Mouse (Mus musculus): ENCODE measurements around the gene Gm11937. TPM values are rescaled to one million over a fixed set of nuclear protein-coding genes. Genes with fewer than 3 reads are reported as not detected.
"Not testable (repeated sequence)": the region's sequence is repeated elsewhere in the genome, so short reads cannot be mapped to it uniquely, and the experiment has no call there.

The Gm11937 gene
- not detected in 2 replicates for polyA plus RNA-seq (2016; fragmentation: Nextera tagmentation; extraction: Ambion mirVana)

GRCm38 (mm10) chr11:99610089-99610488, at the start of gene Gm11937:
TSS of gene Gm11937 (minus strand) at chr11:99610189.
- H3K36me3 ChIP-seq (replicated peaks); H3K4me3 ChIP-seq; H3K27ac ChIP-seq (replicated peaks); H3K27me3 ChIP-seq (replicated peaks; ENCODE audit: low read depth, poor library complexity, severe bottlenecking); H3K4me1 ChIP-seq; DNase-seq (ENCODE audit: low spot score); H3K9me3 ChIP-seq: not testable (repeated sequence)
- WGBS, result 71% methylated on average over 1 of the region's 2 CpGs

GRCm38 (mm10) chr11:99659256-99659655, 49.3 kb upstream of the Gm11937 start:
- 86% methylated on average over 4 of the region's 4 CpGs for WGBS
- no peak overlapping the region for H3K27ac ChIP-seq (replicated peaks)
- H3K27me3 ChIP-seq (replicated peaks; ENCODE audit: low read depth, poor library complexity, severe bottlenecking), result no peaks in the 10 kb centered on the region
- no peaks in the 10 kb centered on the region for H3K36me3 ChIP-seq (replicated peaks)
- H3K4me3 ChIP-seq, result no peak overlapping the region
- no peak for DNase-seq (ENCODE audit: low spot score)
- no peaks in the 10 kb centered on the region for H3K9me3 ChIP-seq
- H3K4me1 ChIP-seq, result no peaks in the 10 kb centered on the region

- H3K9me3 ChIP-seq; H3K36me3 ChIP-seq (replicated peaks); H3K4me1 ChIP-seq; H3K4me3 ChIP-seq; H3K27me3 ChIP-seq (replicated peaks; ENCODE audit: low read depth, poor library complexity, severe bottlenecking); H3K27ac ChIP-seq (replicated peaks); DNase-seq (ENCODE audit: low spot score): not testable (repeated sequence)
- 60% methylated on average over 10 of the region's 10 CpGs for WGBS
Observed at GRCm38 (mm10) chr11:99658467-99659010, 48.5 kb upstream of the Gm11937 start, which contains the start of gene Gm11563. TSS of gene Gm11563 (minus strand) at chr11:99658960.

- no peaks in the 10 kb centered on the region for H3K27me3 ChIP-seq (replicated peaks; ENCODE audit: low read depth, poor library complexity, severe bottlenecking)
- 54% methylated on average over 5 of the region's 5 CpGs for WGBS
- H3K4me3 ChIP-seq, result no peak overlapping the region
- no peak overlapping the region for H3K27ac ChIP-seq (replicated peaks)
- no peak for DNase-seq (ENCODE audit: low spot score)
- H3K36me3 ChIP-seq (replicated peaks), result no peaks in the 10 kb centered on the region
- no peaks in the 10 kb centered on the region for H3K9me3 ChIP-seq
- no peaks in the 10 kb centered on the region for H3K4me1 ChIP-seq
Observed at GRCm38 (mm10) chr11:99657051-99657450, 47.1 kb upstream of the Gm11937 start.

GRCm38 (mm10) chr11:99650136-99650535, 40.1 kb upstream of the Gm11937 start, which contains the start of gene Gm11555:
TSS of gene Gm11555 (minus strand) at chr11:99650236.
- Histone ChIP-seq H3K9me3 (no peaks in the 10 kb centered on the region), H3K4me3 (no peak within 1 kb of the TSS), H3K27me3 (replicated peaks; ENCODE audit: low read depth, poor library complexity, severe bottlenecking) (no peaks in the 10 kb centered on the region), H3K36me3 (replicated peaks) (no peaks in the 10 kb centered on the region), H3K27ac (replicated peaks) (no peak within 1 kb of the TSS), H3K4me1 (no peaks in the 10 kb centered on the region)
- DNase-seq (ENCODE audit: low spot score), result no peak
- WGBS, result 82% methylated on average over 2 of the region's 2 CpGs

- no peak for DNase-seq (ENCODE audit: low spot score)
- no peaks in the 10 kb centered on the region for H3K36me3 ChIP-seq (replicated peaks)
- 82% methylated on average over 15 of the region's 15 CpGs for WGBS
- H3K27ac ChIP-seq (replicated peaks), result no peak overlapping the region
- H3K9me3 ChIP-seq, result no peaks in the 10 kb centered on the region
- no peaks in the 10 kb centered on the region; the same call in 1 of the 2 replicates for H3K27me3 ChIP-seq (replicated peaks; ENCODE audit: low read depth, poor library complexity, severe bottlenecking)
- H3K4me1 ChIP-seq, result no peaks in the 10 kb centered on the region
- no peak overlapping the region for H3K4me3 ChIP-seq
Observed at GRCm38 (mm10) chr11:99646444-99646843, 36.5 kb upstream of the Gm11937 start.

GRCm38 (mm10) chr11:99644351-99644750, 34.4 kb upstream of the Gm11937 start:
- no peaks in the 10 kb centered on the region for H3K9me3 ChIP-seq
- H3K36me3 ChIP-seq (replicated peaks), result no peaks in the 10 kb centered on the region
- H3K27ac ChIP-seq (replicated peaks), result no peak overlapping the region
- WGBS, result 85% methylated on average over 3 of the region's 3 CpGs
- no peaks in the 10 kb centered on the region; the same call in 1 of the 2 replicates for H3K27me3 ChIP-seq (replicated peaks; ENCODE audit: low read depth, poor library complexity, severe bottlenecking)
- H3K4me1 ChIP-seq, result no peaks in the 10 kb centered on the region
- DNase-seq (ENCODE audit: low spot score), result no peak
- no peak overlapping the region for H3K4me3 ChIP-seq

- 86% methylated on average over 9 of the region's 9 CpGs for WGBS
- DNase-seq (ENCODE audit: low spot score); H3K27ac ChIP-seq (replicated peaks); H3K4me3 ChIP-seq; H3K27me3 ChIP-seq (replicated peaks; ENCODE audit: low read depth, poor library complexity, severe bottlenecking); H3K9me3 ChIP-seq; H3K36me3 ChIP-seq (replicated peaks); H3K4me1 ChIP-seq: not testable (repeated sequence)
Observed at GRCm38 (mm10) chr11:99643635-99644139, 33.7 kb upstream of the Gm11937 start, which contains the start of gene Krtap4-7. TSS of gene Krtap4-7 (minus strand) at chr11:99644089.

GRCm38 (mm10) chr11:99640926-99641325, 30.9 kb upstream of the Gm11937 start:
- DNase-seq (ENCODE audit: low spot score), result no peak
- no peaks in the 10 kb centered on the region for H3K4me1 ChIP-seq
- no peaks in the 10 kb centered on the region for H3K9me3 ChIP-seq
- no peaks in the 10 kb centered on the region; the same call in 1 of the 2 replicates for H3K27me3 ChIP-seq (replicated peaks; ENCODE audit: low read depth, poor library complexity, severe bottlenecking)
- H3K36me3 ChIP-seq (replicated peaks), result no peaks in the 10 kb centered on the region
- 42% methylated on average over 1 of the region's 1 CpGs for WGBS
- H3K4me3 ChIP-seq, result no peak overlapping the region
- no peak overlapping the region for H3K27ac ChIP-seq (replicated peaks)

GRCm38 (mm10) chr11:99637086-99637485, 27.1 kb upstream of the Gm11937 start:
- WGBS, result 80% methylated on average over 1 of the region's 1 CpGs
- Histone ChIP-seq H3K27ac (replicated peaks) (no peak overlapping the region), H3K36me3 (replicated peaks) (no peaks in the 10 kb centered on the region), H3K4me3 (no peak overlapping the region), H3K4me1 (no peaks in the 10 kb centered on the region), H3K9me3 (no peaks in the 10 kb centered on the region), H3K27me3 (replicated peaks; ENCODE audit: low read depth, poor library complexity, severe bottlenecking) (no peaks in the 10 kb centered on the region; the same call in 1 of the 2 replicates)
- DNase-seq (ENCODE audit: low spot score), result no peak

GRCm38 (mm10) chr11:99634653-99635134, 24.7 kb upstream of the Gm11937 start, which contains the start of gene Krtap4-2:
TSS of gene Krtap4-2 (minus strand) at chr11:99635084.
- Histone ChIP-seq H3K27ac (replicated peaks) (no peak within 1 kb of the TSS), H3K27me3 (replicated peaks; ENCODE audit: low read depth, poor library complexity, severe bottlenecking) (no peaks in the 10 kb centered on the region; the same call in 1 of the 2 replicates), H3K4me1 (no peaks in the 10 kb centered on the region), H3K9me3 (no peaks in the 10 kb centered on the region), H3K36me3 (replicated peaks) (no peaks in the 10 kb centered on the region), H3K4me3 (no peak within 1 kb of the TSS)
- no peak for DNase-seq (ENCODE audit: low spot score)
- WGBS, result 36% methylated on average over 8 of the region's 8 CpGs

- Histone ChIP-seq H3K27me3 (replicated peaks; ENCODE audit: low read depth, poor library complexity, severe bottlenecking) (no peaks in the 10 kb centered on the region; the same call in 1 of the 2 replicates), H3K36me3 (replicated peaks) (no peaks in the 10 kb centered on the region), H3K27ac (replicated peaks) (no peak overlapping the region), H3K4me3 (no peak overlapping the region), H3K9me3 (no peaks in the 10 kb centered on the region), H3K4me1 (no peaks in the 10 kb centered on the region)
- WGBS, result 75% methylated on average over 2 of the region's 2 CpGs
- DNase-seq (ENCODE audit: low spot score), result no peak
Observed at GRCm38 (mm10) chr11:99633293-99633692, 23.3 kb upstream of the Gm11937 start.

GRCm38 (mm10) chr11:99630890-99631289, 20.9 kb upstream of the Gm11937 start:
- no peak for DNase-seq (ENCODE audit: low spot score)
- H3K4me3 ChIP-seq, result no peak overlapping the region
- 80% methylated on average over 3 of the region's 3 CpGs for WGBS
- no peaks in the 10 kb centered on the region for H3K4me1 ChIP-seq
- H3K27ac ChIP-seq (replicated peaks), result no peak overlapping the region
- no peaks in the 10 kb centered on the region for H3K36me3 ChIP-seq (replicated peaks)
- H3K27me3 ChIP-seq (replicated peaks; ENCODE audit: low read depth, poor library complexity, severe bottlenecking), result no peaks in the 10 kb centered on the region; the same call in 1 of the 2 replicates
- no peaks in the 10 kb centered on the region for H3K9me3 ChIP-seq

Measured in embryonic facial prominence, embryonic 10.5 days (tissue).